Mouse (Mus musculus): ENCODE data around the gene Tmem229b.

DNA sequence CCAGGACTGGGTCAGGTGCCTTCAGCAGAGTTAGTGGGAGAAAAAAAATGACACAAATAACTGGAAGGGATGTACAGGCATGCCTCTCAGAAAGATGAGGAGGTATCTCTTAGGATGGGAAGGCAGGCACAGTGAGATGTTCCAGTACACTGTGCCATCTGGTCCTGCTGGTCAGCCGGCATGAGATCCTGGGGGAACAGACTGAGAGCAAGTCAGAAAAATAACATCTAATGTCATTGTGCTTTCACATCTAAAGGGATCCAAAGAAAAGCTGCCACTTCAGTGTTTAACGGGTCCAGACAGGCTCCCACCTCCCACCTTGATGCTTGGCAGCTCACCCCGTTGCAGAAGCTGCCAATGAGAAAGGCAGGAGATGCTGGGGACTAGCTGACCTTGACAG is 54.9 kb downstream of the Tmem229b start:
- no peak for TF ChIP-seq CTCF (IDR thresholded peaks at IDR 0.05; ENCODE audit: low read depth, low read length)
- TF ChIP-seq POLR2A (IDR thresholded peaks at IDR 0.05; ENCODE audit: extremely low read depth, insufficient read depth, low read length), result no peak
